Mouse (Mus musculus) C2C12 (cell line): ENCODE measurements around the gene Usb1. TPM values are rescaled to one million over a fixed set of nuclear protein-coding genes. Genes with fewer than 3 reads are reported as not detected.

Source experiments
- H3K27me3 ChIP-seq: one replicate; pipeline ENCODE4 v1.6.1; 2011; ENCODE audit not compliant: control insufficient read depth, insufficient read depth, insufficient read length
- H3K36me3 ChIP-seq: one replicate; pipeline ENCODE4 v1.6.1; 2011; ENCODE audit not compliant: control insufficient read depth, insufficient read depth
- H3K4me3 ChIP-seq: one replicate; pipeline ENCODE4 v1.5.1; 2011; ENCODE audit warnings: mild to moderate bottlenecking, control low read depth; ENCODE audit not compliant: poor library complexity, insufficient read depth, severe bottlenecking
- H3K79me2 ChIP-seq: one replicate; pipeline ENCODE4 v1.6.1; 2011; ENCODE audit not compliant: control insufficient read depth, insufficient read depth
- H3K79me3 ChIP-seq: one replicate; pipeline ENCODE4 v1.6.1; 2011; ENCODE audit warnings: low read depth, control low read depth
- H3ac ChIP-seq: one replicate; pipeline ENCODE3; 2011; ENCODE audit warnings: low read depth; ENCODE audit not compliant: control insufficient read depth, insufficient read length
- CEBPB ChIP-seq: IDR thresholded peaks from one replicate; pipeline ENCODE4 v1.6.1; 2011; ENCODE audit warnings: low read depth, mild to moderate bottlenecking, control low read depth, moderate library complexity
- CTCF ChIP-seq: IDR thresholded peaks from one replicate; pipeline ENCODE4 v1.5.1; 2011; ENCODE audit not compliant: control insufficient read depth, insufficient read depth, insufficient read length
- FOSL1 ChIP-seq: IDR thresholded peaks from one replicate; pipeline ENCODE4 v1.8.0; 2011; ENCODE audit warnings: mild to moderate bottlenecking, low read length; ENCODE audit not compliant: poor library complexity, insufficient read depth, severe bottlenecking
- MAX ChIP-seq: IDR thresholded peaks from one replicate; pipeline ENCODE4 v1.6.1; 2011; ENCODE audit warnings: mild to moderate bottlenecking, control low read depth
- MYOD1 ChIP-seq: IDR thresholded peaks from one replicate; pipeline ENCODE4 v1.6.1; 2011; ENCODE audit warnings: low read depth; ENCODE audit not compliant: control insufficient read depth, insufficient read length
- MYOG ChIP-seq: IDR thresholded peaks from one replicate; pipeline ENCODE4 v1.6.1; 2011; ENCODE audit not compliant: control insufficient read depth, insufficient read length; ENCODE audit errors: extremely low read depth
- USF1 ChIP-seq: IDR thresholded peaks from one replicate; pipeline ENCODE4 v1.6.1; 2011; ENCODE audit warnings: low read depth, mild to moderate bottlenecking, control low read depth, moderate library complexity
- polyA plus RNA-seq: library from polyadenylated mRNA; unstranded; fragments of >200 nt; fragmentation: generic; extraction: Trizol; gene quantifications from one replicate; pipeline ENCODE4 v1.2.1, GENCODE M21; 2012; ENCODE audit warnings: missing spikeins

Gene Usb1
- polyA plus RNA-seq, 1 experiment = 38.1 TPM

- TF ChIP-seq MYOG (no peak), MAX (no peak), CTCF (no peak), USF1 (no peak), FOSL1 (no peak), MYOD1 (no peak), CEBPB (no peak)
- H3K36me3 ChIP-seq = peaks cover 12% of the 10 kb centered on the region
- H3K27me3 ChIP-seq = no peaks in the 10 kb centered on the region
- H3ac ChIP-seq = no peak overlapping the region
- no peaks in the 10 kb centered on the region for H3K79me3 ChIP-seq
- no peaks in the 10 kb centered on the region for H3K79me2 ChIP-seq
- H3K4me3 ChIP-seq = no peak overlapping the region
Observed at GRCm38 (mm10) chr8:95344668-95345067, 12.6 kb downstream of the Usb1 start.

GRCm38 (mm10) chr8:95346643-95347545 is 14.8 kb downstream of the Usb1 start:
- Histone ChIP-seq H3K79me3 (no peaks in the 10 kb centered on the region), H3ac (no peak overlapping the region), H3K36me3 (peaks cover 8% of the 10 kb centered on the region), H3K79me2 (no peaks in the 10 kb centered on the region), H3K4me3 (no peak overlapping the region), H3K27me3 (no peaks in the 10 kb centered on the region)
- no peak for TF ChIP-seq MYOD1
- TF ChIP-seq CEBPB = no peak
- TF ChIP-seq FOSL1 = no peak
- no peak for TF ChIP-seq MYOG
- TF ChIP-seq CTCF = no peak
- no peak for TF ChIP-seq USF1
- TF ChIP-seq MAX = no peak

GRCm38 (mm10) chr8:95348356-95348755 is 16.3 kb downstream of the Usb1 start:
- no peak overlapping the region for H3ac ChIP-seq
- H3K79me2 ChIP-seq = no peaks in the 10 kb centered on the region
- TF ChIP-seq FOSL1 = no peak
- TF ChIP-seq USF1 = no peak
- TF ChIP-seq CTCF = no peak
- no peak for TF ChIP-seq CEBPB
- no peak for TF ChIP-seq MYOG
- TF ChIP-seq MAX = no peak
- no peak for TF ChIP-seq MYOD1
- H3K4me3 ChIP-seq = no peak overlapping the region
- H3K79me3 ChIP-seq = no peaks in the 10 kb centered on the region
- H3K36me3 ChIP-seq = peaks cover 8% of the 10 kb centered on the region
- no peaks in the 10 kb centered on the region for H3K27me3 ChIP-seq

- TF ChIP-seq CTCF = no peak
- TF ChIP-seq MYOG = no peak
- no peak for TF ChIP-seq FOSL1
- TF ChIP-seq MAX = no peak
- no peak for TF ChIP-seq MYOD1
- TF ChIP-seq USF1 = no peak
- no peak for TF ChIP-seq CEBPB
- no peaks in the 10 kb centered on the region for H3K79me2 ChIP-seq
- H3K79me3 ChIP-seq = no peaks in the 10 kb centered on the region
- H3ac ChIP-seq = no peak overlapping the region
- H3K4me3 ChIP-seq = no peak overlapping the region
- peaks cover 8% of the 10 kb centered on the region for H3K36me3 ChIP-seq
- H3K27me3 ChIP-seq = no peaks in the 10 kb centered on the region
Observed at GRCm38 (mm10) chr8:95348811-95349630, 16.9 kb downstream of the Usb1 start.

GRCm38 (mm10) chr8:95351461-95351860 is 19.4 kb downstream of the Usb1 start:
- Histone ChIP-seq H3ac (no peak overlapping the region), H3K36me3 (peaks cover under 1% of the 10 kb centered on the region), H3K4me3 (no peak overlapping the region), H3K27me3 (no peaks in the 10 kb centered on the region), H3K79me3 (no peaks in the 10 kb centered on the region), H3K79me2 (no peaks in the 10 kb centered on the region)
- no peak for TF ChIP-seq MYOG
